In genomic region chr4:119036582-119036981, GRCm38 (mm10) we compare ENCODE assay signal across 17 mouse cellular contexts.
A peak's percentile ranks its signal among the peaks of the same experiment; 100 is the strongest.
DNase-seq lines count a peak whose midpoint lies in the region; ATAC-seq and TF ChIP-seq lines count a peak whose summit lies in the region.
"Had no signal": no experiment of that assay in that cellular context is flagged by ENCODE, and none has a peak within 500 bp of the region (broad histone marks: within the 10 kb centered on the region; RNA-seq: fewer than 3 reads in every experiment).

No protein-coding gene starts in this region.

- H3K9ac ChIP-seq in lung, embryonic 15.5 days: no peak overlapping the region
- no peak overlapping the region for H3K9ac ChIP-seq in lung, postnatal 0 days (replicated peaks; ENCODE audit: low read depth)
- H3K9ac ChIP-seq in liver, embryonic 12.5 days: peak overlapping the region; percentile 73
- no peak overlapping the region for H3K9ac ChIP-seq in stomach, embryonic 16.5 days (ENCODE audit: low read length)
- H3K9ac ChIP-seq in midbrain, embryonic 15.5 days: no peak overlapping the region
- H3K9ac ChIP-seq: forebrain, embryonic 13.5 days; limb, embryonic 13.5 days; midbrain, embryonic 13.5 days had no signal

- intact Hi-C loops in left cerebral cortex, postnatal 10 days (cut with DNase I): no loop called here

- no peak overlapping the region for H3K27ac ChIP-seq in lung, embryonic 15.5 days
- no peak overlapping the region for H3K27ac ChIP-seq in lung, postnatal 0 days (ENCODE audit: low read length)
- peak overlapping the region; percentile 100 for H3K27ac ChIP-seq in liver, embryonic 12.5 days
- H3K27ac ChIP-seq in stomach, embryonic 16.5 days (ENCODE audit: low read length): no peak overlapping the region
- H3K27ac ChIP-seq in midbrain, embryonic 15.5 days: no peak overlapping the region
- H3K27ac ChIP-seq: forebrain, embryonic 13.5 days; hindbrain, postnatal 0 days; layer of hippocampus, adult 2 months; limb, embryonic 13.5 days; midbrain, embryonic 13.5 days had no signal

- no peak for TF ChIP-seq CTCF in lung, postnatal 0 days (IDR thresholded peaks at IDR 0.05)

- no peak overlapping the region for H3K4me3 ChIP-seq in lung, embryonic 15.5 days
- no peak overlapping the region for H3K4me3 ChIP-seq in lung, postnatal 0 days (ENCODE audit: low read depth, low read length)
- no peak overlapping the region for H3K4me3 ChIP-seq in liver, embryonic 12.5 days
- H3K4me3 ChIP-seq in stomach, embryonic 16.5 days (replicated peaks; ENCODE audit: low read length): no peak overlapping the region
- no peak overlapping the region for H3K4me3 ChIP-seq in midbrain, embryonic 15.5 days
- H3K4me3 ChIP-seq: forebrain, embryonic 13.5 days; layer of hippocampus, adult 2 months; limb, embryonic 13.5 days; midbrain, embryonic 13.5 days had no signal

- H3K27me3 ChIP-seq in lung, embryonic 15.5 days: no peaks in the 10 kb centered on the region
- no peaks in the 10 kb centered on the region for H3K27me3 ChIP-seq in lung, postnatal 0 days (replicated peaks; ENCODE audit: insufficient read depth, low read length)
- H3K27me3 ChIP-seq in liver, embryonic 12.5 days (replicated peaks): peaks cover 19% of the 10 kb centered on the region; the same call in 1 of the 2 replicates
- H3K27me3 ChIP-seq in stomach, embryonic 16.5 days (ENCODE audit: control insufficient read depth, insufficient read depth, low read length): no peaks in the 10 kb centered on the region
- no peaks in the 10 kb centered on the region for H3K27me3 ChIP-seq in midbrain, embryonic 15.5 days (replicated peaks)
- H3K27me3 ChIP-seq: forebrain, embryonic 13.5 days; limb, embryonic 13.5 days; midbrain, embryonic 13.5 days had no signal

- no peaks in the 10 kb centered on the region for H3K4me1 ChIP-seq in lung, embryonic 15.5 days
- no peaks in the 10 kb centered on the region for H3K4me1 ChIP-seq in lung, postnatal 0 days (ENCODE audit: insufficient read depth, low read depth, low read length)
- peaks cover 96% of the 10 kb centered on the region for H3K4me1 ChIP-seq in liver, embryonic 12.5 days
- H3K4me1 ChIP-seq in stomach, embryonic 16.5 days (ENCODE audit: control insufficient read depth, insufficient read depth, low read length): no peaks in the 10 kb centered on the region
- no peaks in the 10 kb centered on the region for H3K4me1 ChIP-seq in midbrain, embryonic 15.5 days
- H3K4me1 ChIP-seq: forebrain, embryonic 13.5 days; limb, embryonic 13.5 days; midbrain, embryonic 13.5 days had no signal

- TF ChIP-seq EP300 in lung, postnatal 0 days (IDR thresholded peaks at IDR 0.05): no peak

- WGBS in lung, embryonic 15.5 days: 78% methylated on average over 5 of the region's 5 CpGs
- WGBS in lung, postnatal 0 days: 87% methylated on average over 5 of the region's 5 CpGs
- 10% methylated on average over 5 of the region's 5 CpGs for WGBS in liver, embryonic 12.5 days (ENCODE audit: insufficient replicate concordance)
- WGBS in stomach, embryonic 16.5 days: 80% methylated on average over 5 of the region's 5 CpGs
- WGBS in midbrain, embryonic 15.5 days: 96% methylated on average over 5 of the region's 5 CpGs

- H3K4me2 ChIP-seq in lung, embryonic 15.5 days: no peak overlapping the region
- no peak overlapping the region for H3K4me2 ChIP-seq in lung, postnatal 0 days (replicated peaks; ENCODE audit: low read depth, low read length)
- peak overlapping the region; percentile 58 for H3K4me2 ChIP-seq in liver, embryonic 12.5 days
- no peak overlapping the region for H3K4me2 ChIP-seq in stomach, embryonic 16.5 days (ENCODE audit: low read depth, low read length)
- H3K4me2 ChIP-seq in midbrain, embryonic 15.5 days: no peak overlapping the region
- H3K4me2 ChIP-seq: forebrain, embryonic 13.5 days; limb, embryonic 13.5 days; midbrain, embryonic 13.5 days had no signal

- DNase-seq in lung, postnatal 0 days (ENCODE audit: low spot score): no peak
- DNase-seq in c-Kit-positive CD71-positive TER-119-negative erythroid progenitor cells, embryonic 14.5 days (ENCODE audit: low read depth): peak; percentile 88
- DNase-seq in left cerebral cortex, postnatal 10 days (ENCODE audit: extremely low spot score in 1 of 2, low spot score in 2 of 2): no peak
- DNase-seq: adrenal gland, postnatal 36 days; cerebellum, adult 11-12 months; heart, postnatal 10 days; lung, postnatal 14 days had no signal

- ATAC-seq in lung, embryonic 15.5 days (ENCODE audit: borderline replicate concordance, extremely low read depth, low FRiP score, low TSS enrichment): peak; percentile 35; the same call in 1 of the 2 replicates
- ATAC-seq in lung, postnatal 0 days: no peak
- ATAC-seq in liver, embryonic 12.5 days: peak; percentile 96
- ATAC-seq in stomach, embryonic 16.5 days (ENCODE audit: insufficient read depth, low FRiP score): peak; percentile 54
- no peak for ATAC-seq in midbrain, embryonic 15.5 days (replicated peaks)
- ATAC-seq: CD4-positive, CD25-positive, alpha-beta regulatory T cell, adult 4 months; forebrain, embryonic 13.5 days; hindbrain, postnatal 0 days; midbrain, embryonic 13.5 days had no signal

- H3K9me3 ChIP-seq in lung, embryonic 15.5 days: no peaks in the 10 kb centered on the region
- no peaks in the 10 kb centered on the region for H3K9me3 ChIP-seq in lung, postnatal 0 days (ENCODE audit: low read length)
- H3K9me3 ChIP-seq in liver, embryonic 12.5 days (replicated peaks): no peaks in the 10 kb centered on the region
- H3K9me3 ChIP-seq in stomach, embryonic 16.5 days (replicated peaks; ENCODE audit: control insufficient read depth, low read length): no peaks in the 10 kb centered on the region
- H3K9me3 ChIP-seq in midbrain, embryonic 15.5 days: no peaks in the 10 kb centered on the region
- H3K9me3 ChIP-seq: forebrain, embryonic 13.5 days; limb, embryonic 13.5 days; midbrain, embryonic 13.5 days had no signal

- H3K36me3 ChIP-seq in lung, embryonic 15.5 days: no peaks in the 10 kb centered on the region
- H3K36me3 ChIP-seq in lung, postnatal 0 days (ENCODE audit: insufficient read depth, low read length): no peaks in the 10 kb centered on the region
- H3K36me3 ChIP-seq in liver, embryonic 12.5 days: no peaks in the 10 kb centered on the region
- H3K36me3 ChIP-seq in stomach, embryonic 16.5 days (ENCODE audit: control insufficient read depth, insufficient read depth, low read length): no peaks in the 10 kb centered on the region
- no peaks in the 10 kb centered on the region for H3K36me3 ChIP-seq in midbrain, embryonic 15.5 days (replicated peaks)
- H3K36me3 ChIP-seq: limb, embryonic 13.5 days; midbrain, embryonic 13.5 days had no signal

Comparison
In these comparisons a context has a peak if more than half of its experiments do, and no peak if none do; other contexts are left out.
1. ATAC-seq: peak in lung, embryonic 15.5 days (single experiment), liver, embryonic 12.5 days (single experiment) and stomach, embryonic 16.5 days (single experiment); none in lung, postnatal 0 days (single experiment) and midbrain, embryonic 15.5 days (single experiment).